Mouse (Mus musculus): ENCODE data around the gene Strbp. TPM values are rescaled to one million over a fixed set of nuclear protein-coding genes. Genes with fewer than 3 reads are reported as not detected.

Gene Strbp
- total RNA-seq, 1 experiment, result 37.3 TPM

- H3K4me1 ChIP-seq (ENCODE audit: control insufficient read depth in 2 of 2, insufficient read depth in 2 of 2, low read length in 2 of 2, poor library complexity in 1 of 2), result peaks cover 0 to 3% of the 10 kb centered on the region in 2 experiments; a peak in 1 of 4 replicates
- peak overlapping the region; percentile 97 to 99 for H3K4me3 ChIP-seq (ENCODE audit: insufficient read depth in 1 of 2, low read depth in 1 of 2, low read length in 2 of 2, poor library complexity in 1 of 2, severe bottlenecking in 1 of 2)
- H3K27ac ChIP-seq (ENCODE audit: insufficient read depth, low read depth, low read length, poor library complexity, severe bottlenecking), result peak overlapping the region; percentile 92
- no peaks in the 10 kb centered on the region for H3K36me3 ChIP-seq (ENCODE audit: control insufficient read depth, insufficient read depth, low read length, poor library complexity, severe bottlenecking)
- DNase-seq (ENCODE audit: low read depth, low spot score), result peak; percentile 91
- no peaks in the 10 kb centered on the region for H3K9me3 ChIP-seq (ENCODE audit: control insufficient read depth, insufficient read depth, low read depth, low read length)
- TF ChIP-seq HCFC1 (IDR thresholded peaks at IDR 0.05; ENCODE audit: borderline replicate concordance, insufficient read depth, low read length), result peak; percentile 77
- no peak for TF ChIP-seq ZC3H11A (IDR thresholded peaks at IDR 0.05; ENCODE audit: borderline replicate concordance, low read depth, low read length)
- 0 out of 2 replicates have a peak, but pooled peaks have one; percentile 5 for TF ChIP-seq CHD2 (IDR thresholded peaks at IDR 0.05; ENCODE audit: low read depth, low read length)
- in situ Hi-C loops (cut with MboI; ENCODE audit: low sequenced_read_pairs in 2 of 2, unreplicated experiment in 2 of 2), result no loop called here
- peak overlapping the region; percentile 99 for H3K9ac ChIP-seq (ENCODE audit: insufficient read depth, low read depth, low read length, poor library complexity, severe bottlenecking)
These were observed 251.8 kb downstream of the Strbp start for GRCm38 (mm10) chr2:37451667-37452375.

- no peaks in the 10 kb centered on the region for H3K36me3 ChIP-seq (ENCODE audit: control insufficient read depth, insufficient read depth, low read length, poor library complexity, severe bottlenecking)
- H3K4me1 ChIP-seq (ENCODE audit: control insufficient read depth in 2 of 2, insufficient read depth in 2 of 2, low read length in 2 of 2, poor library complexity in 1 of 2), result no peaks in the 10 kb centered on the region
- DNase-seq (ENCODE audit: low read depth, low spot score), result peak; percentile 95
- no peaks in the 10 kb centered on the region for H3K9me3 ChIP-seq (ENCODE audit: control insufficient read depth, insufficient read depth, low read depth, low read length)
- H3K9ac ChIP-seq (ENCODE audit: insufficient read depth, low read depth, low read length, poor library complexity, severe bottlenecking), result peak within 1 kb of the TSS; percentile 93
- H3K4me3 ChIP-seq (ENCODE audit: insufficient read depth in 1 of 2, low read depth in 1 of 2, low read length in 2 of 2, poor library complexity in 1 of 2, severe bottlenecking in 1 of 2), result peak within 1 kb of the TSS; percentile 94 to 96
- TF ChIP-seq CHD2 (IDR thresholded peaks at IDR 0.05; ENCODE audit: low read depth, low read length), result 0 out of 2 replicates have a peak, but pooled peaks have one; percentile 22
- TF ChIP-seq MAFK (IDR thresholded peaks at IDR 0.05; ENCODE audit: insufficient read depth, low read depth, low read length), result no peak
- in situ Hi-C loops (cut with MboI; ENCODE audit: low sequenced_read_pairs in 2 of 2, unreplicated experiment in 2 of 2), result no loop called here
- peak within 1 kb of the TSS; percentile 62 for H3K27ac ChIP-seq (ENCODE audit: insufficient read depth, low read depth, low read length, poor library complexity, severe bottlenecking)
These were observed 260.8 kb downstream of the Strbp start, which contains the start of the genes Zbtb26, Zbtb6 and Rabgap1 for GRCm38 (mm10) chr2:37442611-37443591. Gene Zbtb26 (minus strand): TSS chr2:37443135. Gene Zbtb6 (minus strand): TSS chr2:37443171. Gene Rabgap1 (plus strand): TSS chr2:37443279.

Other genes with a start within 250 kb of the Strbp start
- 1.7 and 2.3 TPM in 2 replicates for gene Gpr21, start 187.5 kb downstream of the Strbp start, total RNA-seq (2012; rRNA removed)
- 1.3 and 1.7 TPM in 2 replicates for gene Crb2, start 72.4 kb upstream of the Strbp start, total RNA-seq (2012; rRNA removed)

All from ES-E14 (cell line).